Mouse (Mus musculus): ENCODE measurements at regions not wholly inside any gene's neighbourhood (a gene's known extent, or its start where the extent isn't known, plus 50 kb on each side); places are given as distances from the start of the nearest gene placed in this dataset.

GRCm38 (mm10) chr14:99699545-99699944 lies 401.1 kb downstream of the Klf5 start:
- intact Hi-C loops (cut with DNase I): no loop called here
- DNase-seq: no peak

- no peak for DNase-seq
- intact Hi-C loops (cut with DNase I): no loop called here
Observed at GRCm38 (mm10) chr14:99706004-99706403, 407.5 kb downstream of the Klf5 start.

- intact Hi-C loops (cut with DNase I): no loop called here
- no peak for DNase-seq
Observed at GRCm38 (mm10) chr14:99708066-99708465, 409.6 kb downstream of the Klf5 start.

- DNase-seq: no peak
- intact Hi-C loops (cut with DNase I): no loop called here
Observed at GRCm38 (mm10) chr14:99709764-99710163, 411.3 kb downstream of the Klf5 start.

GRCm38 (mm10) chr14:99710656-99711177 lies 412.2 kb downstream of the Klf5 start:
- intact Hi-C loops (cut with DNase I): no loop called here
- no peak for DNase-seq

GRCm38 (mm10) chr14:99712624-99713023 lies 414.1 kb downstream of the Klf5 start:
- no peak for DNase-seq

GRCm38 (mm10) chr14:99713069-99713830 lies 414.8 kb downstream of the Klf5 start:
- DNase-seq: no peak
- intact Hi-C loops (cut with DNase I): no loop called here

More at GRCm38 (mm10) chr14:99712624-99713023, 414.1 kb downstream of the Klf5 start:
- intact Hi-C loops (cut with DNase I): no loop called here

GRCm38 (mm10) chr14:99733474-99734199 lies 435.1 kb downstream of the Klf5 start:
- no peak for DNase-seq
- intact Hi-C loops (cut with DNase I): no loop called here

GRCm38 (mm10) chr14:99734200-99734567 lies 435.7 kb downstream of the Klf5 start:
- intact Hi-C loops (cut with DNase I): no loop called here
- no peak for DNase-seq

GRCm38 (mm10) chr14:99743625-99744297 lies 445.3 kb downstream of the Klf5 start:
- intact Hi-C loops (cut with DNase I): no loop called here
- no peak for DNase-seq

GRCm38 (mm10) chr14:99745209-99745608 lies 446.7 kb downstream of the Klf5 start:
- intact Hi-C loops (cut with DNase I): no loop called here
- DNase-seq: no peak

GRCm38 (mm10) chr14:99748166-99748565 lies 449.7 kb downstream of the Klf5 start:
- no peak for DNase-seq
- intact Hi-C loops (cut with DNase I): no loop called here

- intact Hi-C loops (cut with DNase I): no loop called here
Observed at GRCm38 (mm10) chr14:99749308-99750305, 451.1 kb downstream of the Klf5 start.

GRCm38 (mm10) chr14:99758045-99758444 lies 459.6 kb downstream of the Klf5 start:
- no peak for DNase-seq
- intact Hi-C loops (cut with DNase I): no loop called here

More at GRCm38 (mm10) chr14:99749308-99750305, 451.1 kb downstream of the Klf5 start:
- no peak for DNase-seq

GRCm38 (mm10) chr14:99763336-99763735 lies 464.8 kb downstream of the Klf5 start:
- intact Hi-C loops (cut with DNase I): no loop called here

GRCm38 (mm10) chr14:99771009-99771408 lies 472.5 kb downstream of the Klf5 start:
- intact Hi-C loops (cut with DNase I): no loop called here
- no peak for DNase-seq

More at GRCm38 (mm10) chr14:99763336-99763735, 464.8 kb downstream of the Klf5 start:
- DNase-seq: no peak

- no peak for DNase-seq
- intact Hi-C loops (cut with DNase I): no loop called here
Observed at GRCm38 (mm10) chr14:99772774-99773423, 474.4 kb downstream of the Klf5 start.

GRCm38 (mm10) chr14:99778477-99778876 lies 480.0 kb downstream of the Klf5 start:
- intact Hi-C loops (cut with DNase I): no loop called here
- no peak for DNase-seq

GRCm38 (mm10) chr14:99778957-99779356 lies 480.5 kb downstream of the Klf5 start:
- no peak for DNase-seq
- intact Hi-C loops (cut with DNase I): no loop called here
